Mouse (Mus musculus) spleen, postnatal 36 days (tissue): ENCODE data around the gene Gon4l.
A peak's percentile ranks its signal among the peaks of the same experiment; 100 is the strongest.

Source experiments
- DNase-seq, 2 experiments: peaks; one replicate each; pipeline ENCODE4 v3.0.0; 2022; ENCODE audit warnings: low spot score in 2 of 2, mixed read lengths in 1 of 2

Gene Gon4l

DNA sequence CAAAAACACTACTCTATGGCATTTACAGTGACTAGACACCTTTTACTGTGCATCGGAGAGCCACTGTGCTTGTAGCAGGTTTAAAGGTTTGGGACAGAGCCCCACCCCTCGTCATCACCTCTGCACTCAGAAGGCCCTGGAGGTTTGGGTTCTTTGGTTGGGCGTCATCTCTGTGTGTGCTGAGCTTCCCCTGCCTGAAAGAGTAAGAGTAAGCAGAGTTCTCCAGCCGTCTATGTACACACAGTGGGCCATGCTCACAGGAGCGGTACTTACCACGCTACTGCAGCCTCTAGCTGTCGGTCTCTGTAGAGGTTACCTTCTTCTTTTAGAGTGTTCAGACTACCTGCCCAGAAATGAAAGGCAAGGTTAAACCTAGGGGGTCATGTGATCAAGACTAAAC lies 77.6 kb downstream of the Gon4l start:
- DNase-seq = no peak

GRCm38 (mm10) chr3:88913511-88914383 lies 78.7 kb downstream of the Gon4l start, which contains the start of gene Msto1:
TSS of gene Msto1 (minus strand) at chr3:88913999.
- peak; percentile 95 to 96 for DNase-seq

DNA sequence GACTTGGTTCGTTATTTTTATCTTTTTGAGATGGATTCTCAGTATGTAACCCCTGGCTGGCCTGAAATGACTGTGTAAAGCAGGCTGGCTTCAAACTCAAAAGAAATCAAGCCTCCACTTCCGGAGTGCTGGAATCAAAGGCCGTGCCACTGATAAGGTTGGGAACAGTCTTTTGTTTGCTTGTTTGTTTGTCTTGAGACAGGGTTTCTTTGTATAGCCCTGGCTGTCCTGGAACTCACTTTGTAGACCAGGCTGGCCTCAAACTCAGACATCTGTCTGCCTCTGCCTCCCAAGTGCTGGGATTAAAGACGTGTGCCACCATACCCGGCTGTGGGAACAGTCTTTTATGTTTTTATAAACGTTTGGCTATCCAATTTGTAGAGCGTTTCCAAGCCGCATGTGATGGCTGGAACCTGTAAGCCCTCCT lies 79.4 kb downstream of the Gon4l start:
- no peak for DNase-seq

GRCm38 (mm10) chr3:88918981-88919380 lies 84.0 kb downstream of the Gon4l start:
- no peak for DNase-seq

DNA sequence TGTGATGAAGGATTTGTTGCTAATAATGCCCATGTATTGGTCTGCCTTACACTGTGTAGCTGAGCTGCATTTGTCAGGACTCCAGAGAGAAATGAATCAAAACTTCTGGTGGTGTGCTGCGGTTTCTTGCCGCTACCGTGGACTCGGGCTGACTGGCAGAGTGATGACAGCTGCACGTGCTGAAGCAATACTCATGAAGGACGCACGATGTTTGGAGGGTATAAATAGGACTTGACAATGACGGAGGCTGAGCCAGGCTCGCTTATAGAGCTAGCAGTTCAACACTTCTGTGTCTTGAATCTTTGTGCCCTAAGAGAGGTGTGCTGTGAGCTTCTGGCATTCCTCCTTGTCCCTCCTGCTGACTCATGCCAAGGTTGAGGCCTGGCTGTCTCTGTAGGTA lies 86.4 kb downstream of the Gon4l start:
- no peak for DNase-seq

DNA sequence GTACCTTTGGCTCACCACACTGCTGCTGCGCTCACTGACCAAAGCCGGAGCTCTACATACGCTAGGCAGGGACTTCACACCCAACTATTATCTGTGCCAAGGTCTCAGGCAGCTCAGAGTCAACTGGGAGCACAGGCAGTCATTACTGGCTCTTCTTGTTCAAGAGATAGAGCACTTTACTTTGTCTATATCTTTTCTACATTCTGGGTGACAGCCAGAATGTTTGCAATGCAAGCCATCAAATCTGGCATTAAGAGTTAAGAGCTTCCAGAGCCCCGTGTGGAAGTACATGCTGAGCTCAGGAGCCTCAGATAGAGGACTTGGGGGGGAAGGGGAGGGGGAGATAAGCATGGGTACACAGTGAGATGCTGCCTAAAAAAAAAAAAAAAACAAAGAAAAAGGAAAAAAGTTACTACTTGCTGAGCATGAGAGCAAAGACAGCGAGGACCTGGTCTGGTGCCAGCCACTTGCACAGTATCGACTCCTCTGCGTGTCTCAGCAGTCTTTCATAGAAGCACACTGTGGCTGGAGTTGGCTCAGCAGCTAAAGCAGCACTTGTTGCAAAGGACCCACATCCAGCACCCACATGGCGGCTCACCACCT lies 89.1 kb downstream of the Gon4l start:
- DNase-seq = no peak

GRCm38 (mm10) chr3:88925651-88926050 lies 90.6 kb downstream of the Gon4l start:
- DNase-seq = no peak

- DNase-seq = no peak
These were observed 94.5 kb downstream of the Gon4l start for GRCm38 (mm10) chr3:88929501-88929900.

GRCm38 (mm10) chr3:88939071-88939470 lies 104.0 kb downstream of the Gon4l start:
- no peak for DNase-seq

GRCm38 (mm10) chr3:88939749-88940148 lies 104.7 kb downstream of the Gon4l start:
- no peak for DNase-seq

- DNase-seq = no peak
These were observed 107.4 kb downstream of the Gon4l start for GRCm38 (mm10) chr3:88942316-88942880.

DNA sequence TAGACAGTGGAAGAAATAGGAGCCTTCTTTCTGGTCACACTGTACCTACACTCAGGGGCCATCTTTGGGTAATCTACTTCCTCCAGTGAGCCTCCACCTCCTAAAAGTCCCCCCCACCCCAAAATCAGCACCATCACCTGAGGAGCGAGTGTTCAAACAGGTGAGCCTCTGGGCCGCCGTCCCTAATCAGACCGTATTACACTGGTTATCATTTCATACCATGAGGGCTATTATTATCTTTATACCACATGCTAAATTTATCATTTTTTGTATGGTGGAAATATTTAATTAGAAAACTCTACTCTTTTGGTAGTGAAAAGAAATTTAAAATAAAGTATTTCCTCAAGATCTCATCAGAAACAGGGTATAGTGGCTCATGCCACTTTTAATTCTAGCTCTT lies 109.1 kb downstream of the Gon4l start:
- DNase-seq = no peak

DNA sequence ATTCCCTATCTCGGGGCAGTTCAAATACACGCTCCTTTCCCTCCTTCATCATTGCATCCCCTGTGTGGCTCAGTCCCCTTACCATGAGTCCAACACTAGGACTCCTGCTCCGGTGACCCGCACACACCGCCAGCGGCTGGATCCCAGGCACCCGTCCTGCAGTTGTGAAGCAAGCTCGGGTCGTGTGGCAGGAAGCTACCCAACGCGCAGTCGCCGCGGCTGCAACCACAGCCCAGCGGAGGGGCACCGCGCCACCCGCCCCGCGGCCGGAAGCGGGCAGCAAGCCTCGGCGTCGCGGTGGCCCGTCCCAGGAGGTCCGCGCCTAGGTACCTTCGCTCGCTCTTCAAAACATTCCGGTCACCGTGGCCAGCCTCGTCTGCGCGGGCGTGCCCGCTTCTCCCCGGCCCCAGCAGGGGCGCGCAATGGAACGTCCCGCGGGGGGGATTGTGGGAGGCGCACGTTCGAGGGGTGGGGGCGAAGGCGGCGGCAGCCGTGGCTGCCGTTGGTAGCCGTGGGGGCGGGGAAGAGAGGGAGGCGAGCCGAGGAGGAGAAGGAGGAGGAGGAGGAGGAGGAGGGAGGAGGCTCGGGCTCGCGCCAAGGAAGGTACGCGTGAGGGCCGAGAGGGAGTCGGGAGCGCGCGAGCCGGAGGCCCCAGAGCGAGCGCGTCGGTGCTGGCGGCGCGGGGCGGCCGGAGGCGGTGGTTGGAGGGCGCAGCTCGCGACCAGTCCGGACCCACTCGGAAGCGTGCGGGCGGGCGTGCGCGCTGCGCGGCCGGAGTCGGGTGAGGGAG lies 115.0 kb downstream of the Gon4l start:
- DNase-seq = peak; percentile 86 to 88

GRCm38 (mm10) chr3:88950576-88951326 lies 115.7 kb downstream of the Gon4l start, which contains the start of the genes Ash1l and Dap3:
TSS of gene Ash1l (plus strand) at chr3:88950622.
TSS of gene Dap3 (minus strand) at chr3:88951181.
- peak; percentile 73 to 75 for DNase-seq

DNA sequence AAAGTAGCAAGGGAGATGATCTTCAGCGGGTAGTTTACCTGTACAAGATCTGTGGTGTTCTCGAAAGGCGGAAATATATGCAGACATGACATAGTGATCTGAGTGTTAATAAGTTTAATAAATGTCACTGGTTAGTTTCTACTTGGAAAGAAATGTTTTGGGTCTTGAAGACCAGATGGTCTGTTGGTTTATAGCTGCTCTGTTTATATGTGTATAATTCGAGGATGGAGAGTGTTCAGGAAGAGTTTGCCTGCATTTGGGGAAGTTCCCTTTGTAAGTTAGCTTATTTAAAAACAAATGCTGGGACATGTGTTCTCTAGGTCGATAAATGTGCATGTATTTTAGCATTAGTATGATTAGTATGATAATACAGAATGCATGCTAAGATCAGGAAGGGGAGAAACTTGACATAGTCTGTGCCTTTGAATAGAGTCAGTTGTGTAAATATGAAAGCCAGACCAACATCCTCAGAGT lies 116.3 kb downstream of the Gon4l start:
- no peak for DNase-seq

- DNase-seq = no peak
These were observed 118.2 kb downstream of the Gon4l start for GRCm38 (mm10) chr3:88953246-88953645.

DNA sequence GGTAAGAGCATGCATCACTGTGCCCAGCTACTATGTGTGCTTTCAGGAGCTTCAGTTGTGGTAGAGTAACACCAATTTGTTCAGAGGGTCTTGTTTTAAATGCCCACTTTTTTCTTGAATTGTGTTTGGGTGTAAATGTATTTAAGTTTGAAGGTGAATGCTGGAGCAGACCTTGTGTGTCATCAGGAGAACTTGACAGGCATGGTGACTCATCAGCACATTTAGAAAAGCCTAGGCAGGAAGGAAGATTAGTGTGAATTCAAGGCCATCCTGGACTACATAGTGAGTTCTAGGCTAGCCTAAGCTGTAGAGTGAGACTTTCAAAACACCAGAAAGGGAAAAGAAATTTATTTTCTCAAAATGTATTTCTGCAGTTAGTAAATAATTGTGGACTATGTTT lies 118.7 kb downstream of the Gon4l start:
- no peak for DNase-seq
